Mouse (Mus musculus) embryo, embryonic 11 days (tissue): ENCODE measurements around the gene Htra2.

ENCODE experiments used
- DNase-seq: peaks from one replicate; pipeline ENCODE4 v3.0.0-alpha.2; 2015

Htra2 gene

DNA sequence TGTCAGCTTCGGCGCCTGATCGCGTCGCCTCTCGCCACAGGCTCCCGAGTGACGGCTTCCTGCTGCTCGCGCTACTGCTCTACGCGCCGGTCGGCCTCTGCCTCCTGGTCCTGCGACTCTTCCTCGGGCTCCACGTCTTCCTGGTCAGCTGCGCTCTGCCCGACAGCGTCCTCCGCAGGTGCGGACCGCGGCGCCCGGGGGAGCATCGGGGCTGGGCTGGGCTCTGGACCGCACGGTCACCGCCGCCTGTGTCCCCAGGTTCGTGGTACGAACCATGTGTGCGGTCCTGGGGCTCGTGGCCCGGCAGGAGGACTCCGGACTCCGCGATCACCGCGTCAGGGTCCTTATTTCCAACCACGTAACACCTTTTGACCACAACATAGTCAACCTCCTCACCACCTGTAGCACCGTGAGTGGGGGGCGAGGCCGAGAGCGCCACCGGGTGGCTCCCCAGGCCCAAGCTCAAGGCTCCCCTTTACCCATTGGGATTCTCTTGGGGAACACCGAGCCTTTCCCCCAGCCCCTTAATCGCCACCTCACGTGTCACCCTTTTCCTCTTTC lies at the start of gene Htra2:
Gene Htra2, minus strand, starts transcription at position 403 of the 561 bp plus-strand sequence.
- DNase-seq = peak; percentile 52

DNA sequence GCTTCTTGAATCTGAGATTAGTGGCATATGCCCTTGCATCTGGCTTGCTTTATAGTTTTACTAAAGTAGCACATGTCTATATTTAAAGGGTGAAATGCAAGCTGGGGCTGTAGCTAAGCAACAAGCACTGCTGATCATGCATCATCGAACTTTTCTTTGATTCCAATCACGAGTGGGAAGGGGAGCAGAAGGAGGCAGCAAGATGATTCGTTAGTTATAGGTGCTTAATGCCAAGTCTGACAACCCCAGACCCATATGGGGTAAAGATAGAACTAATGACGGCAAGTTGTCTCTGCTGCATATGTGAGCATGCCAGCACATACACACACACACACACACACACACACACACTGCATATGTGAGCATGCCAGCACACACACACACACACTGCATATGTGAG lies 49.1 kb upstream of the Htra2 start:
- no peak for DNase-seq

DNA sequence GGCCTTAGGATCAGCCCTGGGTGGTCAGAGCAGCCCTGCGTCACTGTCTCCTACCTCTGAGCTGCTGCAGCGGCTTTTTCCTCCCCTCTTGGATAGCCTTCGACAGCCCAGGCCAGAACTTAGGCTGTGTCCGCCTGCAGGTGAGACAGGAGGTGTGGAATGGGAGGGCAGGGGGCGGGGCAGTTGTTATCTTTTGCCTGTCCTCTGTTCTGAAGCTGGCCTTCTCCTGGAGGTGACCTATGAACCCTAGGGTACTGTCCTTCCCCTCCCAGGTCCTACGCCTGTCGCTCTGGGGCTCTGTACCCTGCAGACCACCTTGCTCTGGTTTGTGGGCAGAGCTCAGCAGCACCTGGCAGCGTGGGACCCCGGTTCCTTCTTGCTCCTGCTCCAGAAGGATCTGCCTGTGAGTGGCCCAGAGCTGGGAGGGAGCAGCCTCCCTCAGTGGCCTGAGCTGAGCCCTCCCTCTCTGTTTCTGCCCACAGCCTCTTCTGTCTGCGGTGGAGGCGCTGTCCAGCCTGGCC lies 48.1 kb upstream of the Htra2 start:
- DNase-seq = no peak

DNA sequence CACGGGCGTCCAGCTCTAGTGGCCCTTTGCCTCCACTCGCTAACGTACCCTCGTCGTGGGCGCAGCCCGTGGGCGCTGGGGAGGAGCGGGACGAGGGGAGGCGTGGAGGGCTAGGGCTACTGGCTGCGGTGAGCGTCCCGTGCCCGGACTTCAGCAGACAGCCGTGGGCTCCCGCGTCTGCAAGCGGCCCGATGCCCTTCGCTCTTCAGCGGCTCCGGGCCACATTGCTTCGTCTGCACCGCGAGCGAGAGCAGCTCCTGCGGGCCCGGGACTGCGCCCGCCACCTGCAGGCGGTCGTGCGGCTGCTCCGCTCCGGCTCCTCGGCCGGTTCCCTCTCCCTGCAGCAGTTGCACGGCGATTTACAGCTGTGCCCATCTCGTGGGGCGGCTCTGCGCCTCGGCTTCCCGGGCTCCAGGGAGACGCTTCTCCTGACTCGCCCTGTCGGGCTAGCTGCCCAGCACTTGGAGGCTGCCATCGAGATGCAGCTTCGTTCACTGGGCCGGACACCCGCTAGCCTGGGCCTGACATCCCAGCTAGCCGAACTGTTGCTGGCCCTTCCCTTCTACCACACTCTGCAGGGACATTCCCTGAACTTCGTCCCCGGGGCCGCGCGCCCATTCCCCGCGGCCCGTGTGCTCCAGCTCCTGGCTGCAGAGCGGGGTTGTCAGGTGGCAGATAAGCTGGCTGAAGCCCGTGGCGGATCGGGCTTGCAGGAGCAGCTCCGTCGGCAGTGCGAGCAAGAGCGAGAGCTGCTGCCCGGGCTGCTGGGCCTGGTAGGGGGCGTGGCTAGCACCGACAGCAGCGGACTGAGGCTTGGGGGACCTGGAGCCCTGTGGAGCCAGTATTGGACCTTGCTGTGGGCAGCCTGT lies 46.8 kb upstream of the Htra2 start:
- DNase-seq = peak; percentile 84

DNA sequence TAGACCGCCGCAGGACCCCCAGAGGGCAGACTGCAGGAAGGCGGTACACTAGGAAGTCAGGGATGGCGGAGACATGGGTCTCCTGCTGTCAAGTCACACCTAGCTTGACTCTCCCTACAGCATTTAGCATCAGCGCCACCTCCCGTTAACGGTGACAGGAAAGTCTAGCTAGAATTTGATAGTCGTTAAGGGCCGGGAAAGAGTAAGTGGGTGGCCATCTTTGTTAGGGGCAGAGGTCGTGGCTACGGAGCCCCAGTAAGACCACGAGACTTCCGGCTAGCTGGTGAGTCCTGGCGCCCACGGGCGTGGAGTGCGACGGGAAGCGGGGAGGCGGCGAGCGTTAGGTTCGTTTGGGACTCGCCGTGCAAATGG lies 46.2 kb upstream of the Htra2 start, which contains the start of the genes Ccdc142 and Gm42688:
Gene Ccdc142, plus strand, starts transcription at position 286 of the 372 bp plus-strand sequence.
Gene Gm42688, plus strand, starts transcription at position 302 of the 372 bp plus-strand sequence.
- DNase-seq = peak; percentile 92

DNA sequence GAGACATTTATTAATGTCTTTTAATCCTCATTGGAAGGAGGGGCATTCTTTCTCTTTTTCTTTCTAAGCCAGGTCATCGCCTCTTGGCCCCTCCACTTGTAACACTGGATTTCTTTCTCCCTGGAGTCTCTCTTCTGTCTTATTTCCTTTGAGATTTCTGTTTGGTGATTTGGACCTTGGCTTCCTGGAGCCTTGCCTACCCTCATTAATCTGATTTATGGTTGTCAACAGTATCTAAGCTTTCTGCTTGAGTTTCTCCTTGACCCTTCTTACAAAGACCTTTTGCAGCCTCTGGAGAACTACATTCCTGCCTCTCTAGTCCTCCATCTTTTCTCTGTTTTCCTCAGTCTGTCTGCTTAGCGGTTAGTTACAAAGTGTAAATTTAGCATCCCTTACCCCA lies 43.3 kb upstream of the Htra2 start:
- no peak for DNase-seq

DNA sequence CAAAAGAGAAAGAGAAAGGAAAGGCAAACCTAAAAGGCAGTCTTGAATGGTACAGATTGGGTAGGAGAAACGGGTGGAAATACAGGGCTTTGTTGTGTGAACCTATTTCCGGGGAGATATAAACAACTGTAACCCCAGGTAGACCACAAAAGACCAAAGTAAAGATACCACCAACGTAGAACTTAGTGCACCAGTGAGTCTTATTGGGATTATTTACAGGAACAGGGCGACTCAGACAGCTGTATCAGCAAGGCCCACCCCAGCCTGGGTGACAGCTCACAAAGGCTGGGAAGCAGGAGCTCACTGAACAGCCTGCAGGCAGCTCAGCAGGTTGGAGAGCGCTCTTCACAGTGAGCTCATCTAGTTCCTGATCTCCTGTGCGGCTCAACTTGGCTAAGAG lies 40.9 kb upstream of the Htra2 start:
- DNase-seq = no peak

DNA sequence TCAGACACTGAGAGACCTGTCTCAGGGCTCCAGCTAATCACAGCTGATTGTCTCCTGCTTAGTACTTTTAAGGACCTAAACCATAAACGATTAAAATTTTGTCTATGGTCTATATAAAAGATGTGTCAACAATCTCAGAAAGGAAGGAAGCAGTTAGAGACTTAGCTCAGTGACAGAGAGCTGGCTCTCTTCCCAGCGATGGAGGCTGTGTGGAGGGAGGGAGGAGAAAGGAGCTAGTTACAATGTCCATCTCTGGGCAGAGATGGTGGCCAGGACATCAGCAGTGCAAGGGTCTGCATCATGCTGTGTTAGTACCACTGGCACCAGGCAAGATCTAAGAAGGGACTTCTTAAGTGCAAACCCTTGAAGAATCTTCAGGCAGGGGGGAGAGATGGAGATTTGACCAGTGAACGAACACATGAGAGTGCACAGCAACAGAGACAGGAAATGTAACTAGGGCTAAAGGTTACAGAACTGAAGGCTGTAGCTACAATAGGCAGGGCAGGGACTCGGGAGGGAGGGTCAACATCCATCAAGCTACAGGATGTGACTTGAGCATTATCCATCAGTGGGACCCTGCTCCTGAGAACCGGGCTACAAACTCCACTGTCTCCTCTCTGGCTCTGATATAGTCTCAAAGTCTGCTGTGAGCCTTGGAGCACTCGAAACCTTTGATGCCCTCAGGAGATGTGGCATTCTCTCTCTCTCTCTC lies 37.5 kb upstream of the Htra2 start:
- no peak for DNase-seq

DNA sequence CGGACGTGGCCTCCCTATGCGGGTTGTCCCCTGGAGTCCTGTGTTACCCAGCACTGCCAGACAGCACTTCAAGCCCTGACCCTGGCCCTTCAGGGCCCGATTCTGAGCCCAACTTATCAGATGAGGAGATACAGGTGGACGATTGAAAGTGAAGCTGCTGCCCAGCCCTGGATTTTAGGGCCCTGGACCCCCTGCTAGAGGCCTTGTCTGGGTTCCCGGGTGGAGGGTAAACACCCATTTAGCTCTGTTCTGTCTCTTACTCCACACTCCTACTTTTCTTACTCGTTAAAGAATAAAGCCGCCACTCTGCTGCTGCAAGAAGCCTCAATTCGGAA lies 32.8 kb upstream of the Htra2 start:
- no peak for DNase-seq

DNA sequence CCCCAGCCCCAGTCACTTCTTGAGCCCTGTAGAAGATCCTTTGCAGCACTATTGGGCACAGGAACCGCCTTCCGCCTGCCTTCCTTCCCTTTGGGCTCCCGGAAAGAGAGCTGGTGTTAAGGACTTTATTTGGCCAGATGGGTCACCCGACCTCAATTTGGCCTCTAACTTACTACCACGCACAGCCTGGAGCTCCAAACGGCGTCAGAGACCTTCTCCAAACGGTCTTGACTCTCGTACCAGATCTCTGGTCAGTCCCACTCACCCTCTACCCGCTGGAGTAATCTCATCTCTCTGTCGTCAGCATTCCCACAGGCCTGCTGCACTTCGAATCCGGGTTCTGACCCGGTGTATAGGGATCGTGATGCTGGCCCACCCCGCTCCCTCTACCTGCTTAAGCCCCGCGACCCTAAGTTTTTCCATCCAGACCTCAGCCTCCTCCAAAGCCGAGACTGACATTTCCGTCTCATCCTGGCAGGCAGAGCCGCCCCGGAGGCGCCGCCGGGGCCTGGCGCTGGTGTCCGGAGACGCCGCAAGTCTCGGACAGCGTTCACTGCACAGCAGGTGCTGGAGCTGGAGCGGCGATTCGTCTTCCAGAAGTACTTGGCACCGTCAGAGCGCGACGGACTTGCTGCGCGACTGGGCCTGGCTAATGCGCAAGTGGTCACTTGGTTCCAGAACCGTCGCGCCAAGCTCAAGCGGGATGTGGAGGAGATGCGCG lies 32.3 kb upstream of the Htra2 start:
- DNase-seq = peak; percentile 55

DNA sequence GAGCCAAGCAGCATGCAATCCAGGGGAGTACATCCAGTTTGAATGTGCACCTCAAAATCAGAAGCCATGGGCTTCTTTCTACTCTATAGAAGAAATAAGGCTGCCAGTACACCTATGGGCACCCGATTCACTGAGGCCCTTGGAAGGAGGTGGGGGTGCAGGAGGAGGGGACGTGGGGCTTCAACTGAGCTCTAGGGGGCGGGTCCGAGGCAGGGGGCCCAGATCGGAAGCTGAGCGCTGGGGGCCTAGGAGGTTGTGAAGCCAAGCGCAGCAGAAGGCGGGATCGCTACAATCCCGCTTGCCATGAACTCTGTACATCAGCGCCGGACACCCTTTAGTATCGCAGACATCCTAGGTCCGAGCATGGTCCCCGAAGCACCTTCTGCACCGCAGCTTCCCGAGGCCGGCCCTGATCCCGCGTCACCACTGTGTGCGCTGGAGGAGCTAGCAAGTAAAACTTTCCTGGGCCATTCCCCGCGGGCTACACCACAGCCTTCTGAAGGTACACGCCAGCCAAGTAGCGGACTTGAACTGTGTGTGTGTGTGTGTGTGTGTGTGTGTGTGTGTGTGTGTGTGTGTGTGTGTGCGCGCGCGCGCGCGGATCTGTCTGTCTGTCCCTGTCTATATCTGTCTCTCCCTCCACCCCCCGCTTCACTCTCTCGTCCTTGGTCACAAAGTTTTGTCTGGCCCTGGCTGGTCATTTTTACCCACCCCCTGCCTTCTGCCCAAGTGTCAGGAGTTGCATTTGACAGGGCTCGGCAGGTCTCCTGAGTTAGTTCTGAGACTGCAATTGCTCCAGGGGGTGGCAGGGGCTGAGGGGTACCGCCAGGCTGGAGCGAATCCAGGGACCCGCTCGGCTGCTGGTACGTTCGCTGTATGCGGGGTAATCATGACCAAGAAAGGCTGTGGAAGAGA lies 31.3 kb upstream of the Htra2 start, which contains the start of gene Lbx2:
Gene Lbx2, plus strand, starts transcription at position 247 of the 915 bp plus-strand sequence.
- peak; percentile 39 for DNase-seq

DNA sequence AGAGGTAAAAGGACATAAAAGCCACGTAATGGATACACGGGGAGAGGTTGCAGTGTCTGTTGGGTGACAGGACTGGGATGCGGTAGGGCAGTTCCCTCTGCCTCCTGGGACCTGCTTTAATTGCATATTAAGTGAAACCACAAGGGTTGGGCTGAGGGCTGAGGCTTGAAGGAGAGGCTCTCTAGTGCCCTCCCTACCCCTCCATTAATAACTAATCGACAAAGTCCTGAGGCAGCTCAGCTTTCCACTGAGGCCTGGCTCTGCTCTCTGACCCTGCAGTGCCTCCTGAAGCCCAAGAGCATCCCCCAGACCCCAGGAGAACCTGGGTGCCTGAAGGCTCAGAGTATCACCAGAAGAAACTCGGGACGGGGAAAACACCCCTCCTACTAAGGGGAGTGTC lies 29.4 kb upstream of the Htra2 start:
- no peak for DNase-seq

DNA sequence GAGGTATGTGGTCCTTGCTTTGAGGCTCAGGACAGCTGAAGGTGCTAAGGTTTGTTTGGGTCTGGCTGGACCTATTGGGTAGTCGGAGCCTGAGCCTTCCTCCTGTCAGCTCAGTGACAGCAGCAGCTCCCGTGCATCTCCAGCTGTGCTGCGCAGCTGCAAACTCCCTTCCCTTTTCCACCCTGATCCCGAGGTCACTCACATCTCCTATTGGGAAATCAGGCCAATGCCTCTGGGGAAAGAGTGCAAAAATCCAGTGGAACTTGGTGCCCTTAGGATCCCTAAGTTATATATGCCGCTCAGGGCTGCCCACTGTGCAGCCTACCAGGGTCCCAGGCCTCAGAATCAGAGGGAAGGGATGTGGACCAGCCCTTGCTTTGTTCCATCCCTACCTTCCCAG lies 28.4 kb upstream of the Htra2 start:
- DNase-seq = no peak

DNA sequence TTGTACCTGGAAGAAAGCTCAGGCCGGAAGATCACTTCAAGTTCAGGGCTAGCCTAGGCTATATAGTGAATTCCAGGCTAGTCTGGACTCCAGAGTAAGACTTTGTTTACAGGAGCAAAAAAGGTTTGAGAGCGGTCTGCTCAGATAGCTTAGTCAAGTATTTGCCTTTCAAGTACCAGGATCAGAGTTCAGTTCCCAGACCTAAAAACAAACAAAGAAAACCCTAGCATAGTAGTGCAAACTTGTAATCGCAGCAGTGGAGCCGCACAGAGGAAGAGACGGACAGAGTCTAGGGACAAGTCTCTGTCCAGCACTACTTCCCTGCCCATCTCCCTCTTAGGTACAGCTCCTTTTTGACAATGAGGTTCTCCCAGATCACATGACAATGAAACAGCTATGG lies 25.1 kb upstream of the Htra2 start:
- DNase-seq = no peak

DNA sequence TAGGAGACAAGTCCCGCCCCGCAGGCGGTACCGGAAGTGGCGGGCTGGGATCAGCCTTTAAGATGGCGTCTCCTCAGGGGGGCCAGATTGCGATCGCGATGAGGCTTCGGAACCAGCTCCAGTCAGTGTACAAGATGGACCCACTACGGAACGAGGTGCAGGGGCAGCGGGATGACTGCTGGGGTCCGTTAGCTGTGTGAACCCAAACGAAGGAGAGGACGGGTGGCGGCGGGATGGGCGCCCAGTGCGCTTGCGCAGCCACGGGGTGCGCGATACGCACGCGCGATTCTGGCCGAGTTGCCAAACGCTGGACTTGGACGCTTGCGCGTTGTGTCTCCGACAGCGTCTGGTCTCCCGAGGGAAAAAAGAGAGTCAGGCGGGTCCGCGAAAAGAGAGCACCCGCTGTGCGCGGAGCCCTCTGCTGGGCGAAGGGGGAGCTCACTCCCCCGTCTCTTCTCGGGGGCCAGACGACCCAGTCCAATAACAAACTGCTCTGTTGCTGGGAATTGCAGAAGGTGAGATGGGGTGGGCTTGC lies 23.3 kb upstream of the Htra2 start:
- peak; percentile 97 for DNase-seq

DNA sequence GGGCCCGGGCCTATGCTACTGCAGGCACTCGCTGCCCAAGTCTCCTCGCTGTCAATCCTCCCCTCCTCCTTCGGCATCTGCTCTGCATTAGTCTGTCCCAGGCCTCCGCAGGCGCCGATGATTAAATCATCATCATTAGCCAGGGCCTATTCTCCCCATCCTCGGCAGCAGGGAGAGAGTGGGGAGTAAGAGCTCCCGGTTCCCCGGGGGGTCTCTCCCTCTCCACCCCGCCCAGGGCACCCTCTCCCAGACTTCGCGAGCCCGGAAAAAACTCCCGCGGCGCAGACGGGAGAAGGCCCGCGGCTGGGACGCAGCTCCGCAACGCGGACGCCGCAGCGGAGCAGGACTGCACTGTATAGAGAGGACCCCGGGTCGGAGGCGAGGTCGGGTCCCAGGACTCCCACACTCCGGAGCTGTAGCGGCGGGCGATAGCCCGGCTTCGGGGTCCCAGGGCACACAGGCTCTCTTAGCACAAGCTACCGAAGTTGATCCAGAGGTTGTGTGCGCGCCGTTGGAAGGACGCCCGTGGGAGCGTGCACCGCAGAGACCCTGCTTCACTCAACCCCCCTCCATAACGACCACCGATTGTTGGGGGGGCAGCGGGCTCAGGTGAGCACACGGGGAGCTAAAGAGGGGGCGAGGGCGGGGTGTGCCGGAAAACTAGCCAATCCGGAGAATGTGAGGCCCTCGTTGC lies 22.7 kb upstream of the Htra2 start, which contains the start of gene Pcgf1:
Gene Pcgf1, plus strand, starts transcription at position 240 of the 694 bp plus-strand sequence.
- peak; percentile 71 for DNase-seq

DNA sequence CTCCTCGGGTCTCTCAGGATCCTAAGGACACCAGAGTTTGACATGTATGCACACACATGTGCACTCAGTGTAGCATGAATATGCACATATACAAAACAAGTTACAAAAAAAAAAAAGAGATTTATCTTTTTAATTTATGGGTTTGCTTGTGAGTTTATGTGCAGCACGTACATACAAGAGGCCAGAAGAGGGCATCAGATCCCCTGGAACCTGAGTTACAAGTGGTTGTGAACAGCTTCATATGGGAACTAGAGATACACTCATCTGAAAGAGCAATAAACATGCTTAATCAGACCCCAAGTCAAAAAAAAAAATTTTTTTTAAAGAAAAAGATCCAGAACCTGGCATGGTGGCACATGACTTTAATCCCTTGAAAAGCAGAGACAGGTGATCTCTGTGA lies 19.9 kb upstream of the Htra2 start:
- no peak for DNase-seq

DNA sequence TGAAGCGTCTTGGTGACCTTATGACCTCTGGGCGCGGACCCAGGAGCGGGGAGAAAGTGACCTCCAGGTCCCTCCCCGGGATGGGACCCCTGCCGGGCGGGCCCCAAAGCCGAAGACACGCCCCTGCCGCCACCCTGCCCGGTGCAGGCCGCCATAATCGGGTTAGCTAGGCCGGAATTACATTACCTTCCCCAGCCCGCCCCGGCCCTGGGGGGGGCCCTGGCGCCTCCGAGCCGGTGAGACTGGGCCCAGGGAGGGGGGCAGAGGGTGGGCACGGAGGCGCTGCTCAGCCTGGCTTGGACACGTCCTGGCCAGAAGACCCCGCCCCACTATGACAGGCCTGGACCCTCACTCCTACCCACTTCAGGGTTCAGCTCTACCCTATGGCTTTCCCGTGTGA lies 16.1 kb upstream of the Htra2 start:
- peak; percentile 43 for DNase-seq

DNA sequence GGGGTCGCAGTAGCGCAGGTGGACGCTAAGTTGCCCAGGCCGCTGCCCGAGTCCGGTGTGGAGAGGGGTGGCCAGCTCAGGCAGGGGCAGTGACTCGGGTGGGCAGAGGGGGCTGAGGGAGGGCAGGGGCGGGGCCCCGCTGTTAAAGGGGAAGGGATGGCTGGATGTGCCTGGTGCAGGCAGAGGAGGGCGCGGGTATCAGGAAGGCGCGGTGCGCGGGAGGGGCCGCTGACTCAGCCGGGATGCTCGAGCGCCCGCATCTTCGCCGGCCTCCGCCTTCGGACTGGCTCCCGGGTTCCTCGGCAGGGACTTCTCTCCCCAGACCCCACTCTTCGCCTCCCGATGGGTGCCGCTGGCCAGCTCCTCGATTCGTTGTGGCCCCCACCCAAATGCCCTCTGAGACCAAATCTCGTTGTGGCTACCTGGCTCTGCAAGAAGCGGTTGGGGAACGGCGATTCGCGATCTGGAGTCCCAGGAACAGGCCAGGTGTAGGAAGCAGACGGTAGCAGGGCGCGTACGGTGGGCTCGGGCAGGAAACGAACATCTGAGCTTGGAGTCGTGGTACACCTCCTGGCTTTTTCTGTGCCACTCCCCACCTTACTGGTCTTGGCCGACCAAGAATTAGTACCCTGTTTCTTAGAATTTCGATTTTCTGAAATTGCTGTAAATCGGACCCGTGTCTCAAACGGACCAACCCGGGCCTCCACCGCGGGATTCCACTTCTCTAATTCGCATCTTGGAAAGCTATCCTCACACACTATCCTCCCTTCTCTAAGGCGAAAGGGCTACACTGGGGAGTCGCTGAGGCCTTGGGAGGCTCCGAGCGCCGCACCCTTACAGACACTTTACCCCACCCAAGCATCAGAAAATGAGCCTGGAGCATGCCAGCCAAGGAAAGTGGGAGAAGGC lies 15.5 kb upstream of the Htra2 start:
- DNase-seq = peak; percentile 58

DNA sequence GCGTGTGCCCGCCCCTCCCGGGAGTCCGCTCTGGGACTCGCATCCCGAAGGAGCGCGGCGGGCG lies 15.0 kb upstream of the Htra2 start, which contains the start of gene Tlx2:
Gene Tlx2, minus strand, starts transcription at position 47 of the 64 bp plus-strand sequence.
- DNase-seq = no peak
